Mouse (Mus musculus): ENCODE measurements around the gene Pitpnc1.

Pitpnc1 gene

GRCm38 (mm10) chr11:107437723-107438122, 32.8 kb downstream of the Pitpnc1 start:
- no peak for DNase-seq

- no peak for DNase-seq
These were observed 34.6 kb downstream of the Pitpnc1 start for GRCm38 (mm10) chr11:107435776-107436449.

GRCm38 (mm10) chr11:107431197-107431965, 39.1 kb downstream of the Pitpnc1 start:
- DNase-seq, result no peak

GRCm38 (mm10) chr11:107428011-107428410, 42.5 kb downstream of the Pitpnc1 start:
- DNase-seq, result no peak

GRCm38 (mm10) chr11:107424176-107424575, 46.3 kb downstream of the Pitpnc1 start:
- DNase-seq, result no peak

- no peak for DNase-seq
These were observed 48.1 kb downstream of the Pitpnc1 start for GRCm38 (mm10) chr11:107422356-107422754.

- DNase-seq, result no peak
These were observed 48.6 kb downstream of the Pitpnc1 start for GRCm38 (mm10) chr11:107421751-107422355.

- no peak for DNase-seq
These were observed 50.6 kb downstream of the Pitpnc1 start for GRCm38 (mm10) chr11:107419925-107420324.

- DNase-seq, result no peak
These were observed 53.4 kb downstream of the Pitpnc1 start for GRCm38 (mm10) chr11:107417041-107417583.

- no peak for DNase-seq
These were observed 54.0 kb downstream of the Pitpnc1 start for GRCm38 (mm10) chr11:107416561-107416926.

- no peak for DNase-seq
These were observed 54.5 kb downstream of the Pitpnc1 start for GRCm38 (mm10) chr11:107415901-107416560.

GRCm38 (mm10) chr11:107414996-107415747, 55.3 kb downstream of the Pitpnc1 start:
- no peak for DNase-seq

- peak; percentile 46 for DNase-seq
These were observed 57.2 kb downstream of the Pitpnc1 start for GRCm38 (mm10) chr11:107413251-107413655.

- no peak for DNase-seq
These were observed 58.4 kb downstream of the Pitpnc1 start for GRCm38 (mm10) chr11:107412128-107412527.

GRCm38 (mm10) chr11:107411576-107411975, 58.9 kb downstream of the Pitpnc1 start:
- DNase-seq, result no peak

- DNase-seq, result no peak
These were observed 59.7 kb downstream of the Pitpnc1 start for GRCm38 (mm10) chr11:107410804-107411203.

GRCm38 (mm10) chr11:107410090-107410732, 60.3 kb downstream of the Pitpnc1 start:
- DNase-seq, result no peak

- DNase-seq, result no peak
These were observed 61.6 kb downstream of the Pitpnc1 start for GRCm38 (mm10) chr11:107408886-107409285.

- no peak for DNase-seq
These were observed 62.8 kb downstream of the Pitpnc1 start for GRCm38 (mm10) chr11:107407698-107408097.

GRCm38 (mm10) chr11:107405606-107406333, 64.7 kb downstream of the Pitpnc1 start:
- DNase-seq, result no peak

GRCm38 (mm10) chr11:107403309-107403708, 67.2 kb downstream of the Pitpnc1 start:
- no peak for DNase-seq

All from cerebellum, adult 9-10 months (tissue).